Mouse (Mus musculus) cerebellum, postnatal 10 days (tissue): ENCODE results near the gene Rimklb.

Experiments used
- DNase-seq, 2 experiments: peaks; one replicate each; pipeline ENCODE4 v3.0.0; 2021; ENCODE audit warnings: mixed read lengths in 2 of 2

Rimklb gene

GRCm38 (mm10) chr6:122416347-122416746 lies 82.2 kb downstream of the Rimklb start:
- peak in 1 of 2 experiments; percentile 7 for DNase-seq

GRCm38 (mm10) chr6:122411281-122411680 lies 87.3 kb downstream of the Rimklb start:
- DNase-seq = no peak

DNA sequence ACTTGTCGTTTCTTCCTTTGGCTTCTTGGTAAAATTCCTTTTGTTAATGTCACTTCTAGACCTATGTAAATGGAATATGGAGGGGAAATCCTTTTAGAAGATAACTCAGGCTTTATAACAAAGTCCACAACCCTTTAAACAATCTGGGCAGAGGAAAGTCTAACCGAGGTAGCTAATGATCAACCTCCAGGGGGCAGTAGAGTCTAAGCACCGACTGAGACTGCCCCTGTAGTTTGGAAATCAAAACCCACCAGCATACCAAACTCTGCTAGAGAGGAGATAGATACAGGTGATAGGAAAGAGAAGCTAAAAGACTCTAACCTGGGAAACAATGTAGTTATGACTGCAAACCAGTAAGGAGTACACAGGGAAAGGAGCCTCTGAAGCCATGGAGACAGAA lies 96.3 kb downstream of the Rimklb start:
- DNase-seq = peak; percentile 72 to 84

- no peak for DNase-seq
Observed at GRCm38 (mm10) chr6:122400263-122400662, 98.3 kb downstream of the Rimklb start.
